Mouse (Mus musculus): Measurements from ENCODE around the gene Tmem256. TPM values are rescaled to one million over a fixed set of nuclear protein-coding genes. Genes with fewer than 3 reads are reported as not detected.

The Tmem256 gene
- polyA plus RNA-seq, 2 experiments, result 240 to 382 TPM

DNA sequence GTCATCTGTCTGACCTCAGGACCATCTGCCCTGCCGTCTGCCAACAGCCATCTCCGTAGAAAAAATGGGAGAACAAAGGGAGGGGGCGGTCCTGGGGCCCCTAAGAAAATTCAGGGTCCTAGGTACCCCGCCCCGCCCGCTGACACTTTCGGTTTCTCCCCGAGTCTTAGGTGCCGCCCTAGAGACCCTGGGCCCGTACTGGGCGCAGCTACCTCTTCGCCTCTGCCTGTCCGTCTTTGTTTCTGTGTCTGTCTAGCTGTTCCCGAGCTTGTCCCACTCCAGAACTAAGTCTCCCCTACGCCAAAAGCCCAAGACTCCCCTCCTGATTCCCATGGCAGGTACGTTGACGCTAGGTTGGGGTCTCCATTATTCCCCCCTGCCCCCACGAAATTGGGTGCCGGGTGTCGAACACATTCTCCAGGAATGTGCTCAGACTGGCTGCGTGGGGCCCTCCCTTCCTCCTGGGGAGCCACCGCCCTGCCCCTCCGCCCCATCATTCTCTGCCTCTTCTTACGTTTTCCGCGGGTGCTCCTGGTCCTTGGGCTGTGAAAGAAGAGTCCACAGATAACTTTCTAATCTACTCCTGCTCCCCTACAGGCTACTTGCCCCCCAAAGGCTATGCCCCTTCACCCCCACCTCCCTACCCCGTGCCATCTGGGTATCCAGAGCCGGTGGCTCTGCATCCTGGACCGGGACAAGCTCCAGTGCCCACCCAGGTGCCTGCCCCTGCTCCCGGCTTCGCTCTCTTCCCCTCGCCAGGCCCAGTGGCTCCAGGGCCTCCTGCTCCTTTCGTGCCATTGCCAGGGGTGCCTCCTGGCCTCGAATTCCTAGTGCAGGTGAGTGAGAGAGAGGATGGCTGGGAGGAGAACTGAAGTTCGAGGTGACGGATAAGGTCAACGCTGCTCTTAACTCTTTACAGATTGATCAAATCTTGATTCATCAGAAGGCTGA, 8.7 kb downstream of the Tmem256 start:
- WGBS, result 10% methylated on average over 37 of the region's 37 CpGs
- TF ChIP-seq POLR2A (IDR thresholded peaks at IDR 0.05; ENCODE audit: borderline replicate concordance, extremely low read depth, insufficient read depth, insufficient read length), result no peak
- no peaks in the 10 kb centered on the region for H3K27me3 ChIP-seq (ENCODE audit: control insufficient read depth, insufficient read depth, low read length)
- H3K4me1 ChIP-seq (ENCODE audit: control insufficient read depth, insufficient read depth, low read length), result peaks cover 17% of the 10 kb centered on the region
- H3K9me3 ChIP-seq (ENCODE audit: control insufficient read depth, low read length), result no peaks in the 10 kb centered on the region
- ATAC-seq (ENCODE audit: low FRiP score, low read depth) (peak; percentile 34), DNase-seq (ENCODE audit: low spot score) (peak; percentile 16)
- peak overlapping the region; percentile 93 for H3K4me2 ChIP-seq (replicated peaks; ENCODE audit: low read depth, low read length, severe bottlenecking)
- peak overlapping the region; percentile 84 for H3K27ac ChIP-seq (replicated peaks; ENCODE audit: low read depth, low read length)
- H3K4me3 ChIP-seq (replicated peaks; ENCODE audit: low read length), result peak overlapping the region; percentile 68
- H3K36me3 ChIP-seq (ENCODE audit: control insufficient read depth, insufficient read depth, low read length), result peaks cover 40% of the 10 kb centered on the region
- H3K9ac ChIP-seq (ENCODE audit: low read depth, low read length, severe bottlenecking), result peak overlapping the region; percentile 85

DNA sequence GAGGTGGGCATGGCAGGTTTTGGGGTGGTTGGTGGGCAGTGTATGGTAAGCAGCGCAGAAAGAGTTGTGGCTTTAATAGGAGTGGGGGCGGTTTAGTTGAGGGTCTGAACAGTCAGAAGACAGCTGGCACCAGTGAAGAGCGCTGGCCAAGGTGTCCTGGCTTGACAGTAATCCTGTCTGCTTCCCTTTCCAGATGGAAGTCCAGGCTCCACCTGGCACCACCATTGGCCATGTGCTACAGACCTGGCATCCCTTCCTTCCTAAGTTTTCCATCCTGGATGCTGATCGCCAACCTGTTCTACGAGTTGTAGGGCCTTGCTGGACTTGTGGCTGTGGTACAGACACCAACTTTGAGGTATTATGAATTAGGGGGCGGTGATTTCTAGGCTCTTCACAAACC, 9.7 kb downstream of the Tmem256 start:
- TF ChIP-seq POLR2A (IDR thresholded peaks at IDR 0.05; ENCODE audit: borderline replicate concordance, extremely low read depth, insufficient read depth, insufficient read length), result no peak
- Histone ChIP-seq H3K36me3 (ENCODE audit: control insufficient read depth, insufficient read depth, low read length) (peaks cover 41% of the 10 kb centered on the region), H3K9me3 (ENCODE audit: control insufficient read depth, low read length) (no peaks in the 10 kb centered on the region), H3K9ac (ENCODE audit: low read depth, low read length, severe bottlenecking) (no peak overlapping the region), H3K4me3 (replicated peaks; ENCODE audit: low read length) (peak overlapping the region; percentile 68), H3K4me2 (replicated peaks; ENCODE audit: low read depth, low read length, severe bottlenecking) (peak overlapping the region; percentile 93; the same call in 1 of the 2 replicates), H3K4me1 (ENCODE audit: control insufficient read depth, insufficient read depth, low read length) (peaks cover 17% of the 10 kb centered on the region), H3K27ac (replicated peaks; ENCODE audit: low read depth, low read length) (no peak overlapping the region), H3K27me3 (ENCODE audit: control insufficient read depth, insufficient read depth, low read length) (no peaks in the 10 kb centered on the region)
- DNase-seq (ENCODE audit: low spot score) (no peak), ATAC-seq (ENCODE audit: low FRiP score, low read depth) (no peak)
- WGBS, result 98% methylated on average over 6 of the region's 6 CpGs

GRCm38 (mm10) chr11:69849128-69849527, 10.8 kb downstream of the Tmem256 start:
- no peak overlapping the region for H3K9ac ChIP-seq (ENCODE audit: low read depth, low read length, severe bottlenecking)
- WGBS, result 92% methylated on average over 9 of the region's 9 CpGs
- H3K4me1 ChIP-seq (ENCODE audit: control insufficient read depth, insufficient read depth, low read length), result peaks cover 17% of the 10 kb centered on the region
- H3K36me3 ChIP-seq (ENCODE audit: control insufficient read depth, insufficient read depth, low read length), result peaks cover 41% of the 10 kb centered on the region
- H3K27me3 ChIP-seq (ENCODE audit: control insufficient read depth, insufficient read depth, low read length), result no peaks in the 10 kb centered on the region
- ATAC-seq (ENCODE audit: low FRiP score, low read depth) (no peak), DNase-seq (ENCODE audit: low spot score) (no peak)
- H3K27ac ChIP-seq (replicated peaks; ENCODE audit: low read depth, low read length), result no peak overlapping the region
- no peaks in the 10 kb centered on the region for H3K9me3 ChIP-seq (ENCODE audit: control insufficient read depth, low read length)
- no peak overlapping the region for H3K4me3 ChIP-seq (replicated peaks; ENCODE audit: low read length)
- H3K4me2 ChIP-seq (replicated peaks; ENCODE audit: low read depth, low read length, severe bottlenecking), result no peak overlapping the region
- TF ChIP-seq POLR2A (IDR thresholded peaks at IDR 0.05; ENCODE audit: borderline replicate concordance, extremely low read depth, insufficient read depth, insufficient read length), result no peak

- H3K4me1 ChIP-seq (ENCODE audit: control insufficient read depth, insufficient read depth, low read length), result peaks cover 17% of the 10 kb centered on the region
- H3K27me3 ChIP-seq (ENCODE audit: control insufficient read depth, insufficient read depth, low read length), result no peaks in the 10 kb centered on the region
- no peak overlapping the region for H3K9ac ChIP-seq (ENCODE audit: low read depth, low read length, severe bottlenecking)
- DNase-seq (ENCODE audit: low spot score) (no peak), ATAC-seq (ENCODE audit: low FRiP score, low read depth) (no peak)
- no peaks in the 10 kb centered on the region for H3K9me3 ChIP-seq (ENCODE audit: control insufficient read depth, low read length)
- no peak overlapping the region for H3K4me2 ChIP-seq (replicated peaks; ENCODE audit: low read depth, low read length, severe bottlenecking)
- H3K4me3 ChIP-seq (replicated peaks; ENCODE audit: low read length), result no peak overlapping the region
- H3K36me3 ChIP-seq (ENCODE audit: control insufficient read depth, insufficient read depth, low read length), result peaks cover 41% of the 10 kb centered on the region
- no peak for TF ChIP-seq POLR2A (IDR thresholded peaks at IDR 0.05; ENCODE audit: borderline replicate concordance, extremely low read depth, insufficient read depth, insufficient read length)
- WGBS, result 95% methylated on average over 15 of the region's 15 CpGs
- no peak overlapping the region for H3K27ac ChIP-seq (replicated peaks; ENCODE audit: low read depth, low read length)
Observed at GRCm38 (mm10) chr11:69849884-69850283, 11.6 kb downstream of the Tmem256 start.

GRCm38 (mm10) chr11:69850754-69851153, 12.4 kb downstream of the Tmem256 start:
- 67% methylated on average over 8 of the region's 8 CpGs for WGBS
- TF ChIP-seq POLR2A (IDR thresholded peaks at IDR 0.05; ENCODE audit: borderline replicate concordance, extremely low read depth, insufficient read depth, insufficient read length), result no peak
- DNase-seq (ENCODE audit: low spot score) (no peak), ATAC-seq (ENCODE audit: low FRiP score, low read depth) (no peak)
- Histone ChIP-seq H3K36me3 (ENCODE audit: control insufficient read depth, insufficient read depth, low read length) (peaks cover 41% of the 10 kb centered on the region), H3K27ac (replicated peaks; ENCODE audit: low read depth, low read length) (no peak overlapping the region), H3K9ac (ENCODE audit: low read depth, low read length, severe bottlenecking) (no peak overlapping the region), H3K27me3 (ENCODE audit: control insufficient read depth, insufficient read depth, low read length) (no peaks in the 10 kb centered on the region), H3K4me2 (replicated peaks; ENCODE audit: low read depth, low read length, severe bottlenecking) (no peak overlapping the region), H3K4me3 (replicated peaks; ENCODE audit: low read length) (no peak overlapping the region), H3K4me1 (ENCODE audit: control insufficient read depth, insufficient read depth, low read length) (peaks cover 11% of the 10 kb centered on the region), H3K9me3 (ENCODE audit: control insufficient read depth, low read length) (no peaks in the 10 kb centered on the region)
